Mouse (Mus musculus) midbrain, embryonic 13.5 days (tissue): ENCODE measurements around the gene Usp11. TPM values are rescaled to one million over a fixed set of nuclear protein-coding genes. Genes with fewer than 3 reads are reported as not detected.
A peak's percentile ranks its signal among the peaks of the same experiment; 100 is the strongest.

Source experiments
- ATAC-seq: fragments of 200-750 bp; cut with Nextera tagmentation; 2 replicates; pipeline ENCODE4 v1.8.0; 2017; ENCODE audit warnings: mild to moderate bottlenecking, moderate TSS enrichment, moderate library complexity
- H3K27ac ChIP-seq: fragments of 300-500 bp; sonication (generic); 2 replicates; pipeline ENCODE4 v1.5.1; 2015; ENCODE audit warnings: inconsistent platforms, mild to moderate bottlenecking, moderate library complexity
- H3K27me3 ChIP-seq: fragments of 300-500 bp; sonication (generic); 2 replicates; pipeline ENCODE4 v1.6.1; 2015; ENCODE audit warnings: mild to moderate bottlenecking, inconsistent platforms
- H3K36me3 ChIP-seq: fragments of 300-500 bp; sonication (generic); 2 replicates; pipeline ENCODE4 v1.6.1; 2015; ENCODE audit warnings: mild to moderate bottlenecking, inconsistent platforms
- H3K4me1 ChIP-seq: fragments of 300-500 bp; sonication (generic); replicated peaks from 2 replicates; pipeline ENCODE4 v1.6.1; 2015; ENCODE audit warnings: inconsistent platforms
- H3K4me2 ChIP-seq: fragments of 300-500 bp; sonication (generic); replicated peaks from 2 replicates; pipeline ENCODE4 v1.6.1; 2015; ENCODE audit warnings: moderate library complexity, mild to moderate bottlenecking, inconsistent platforms
- H3K4me3 ChIP-seq: fragments of 300-500 bp; sonication (generic); replicated peaks from 2 replicates; pipeline ENCODE4 v1.5.1; 2015; ENCODE audit warnings: mild to moderate bottlenecking, inconsistent platforms
- H3K9ac ChIP-seq: fragments of 300-500 bp; sonication (generic); replicated peaks from 2 replicates; pipeline ENCODE4 v1.6.1; 2015; ENCODE audit warnings: mild to moderate bottlenecking, inconsistent platforms
- H3K9me3 ChIP-seq: fragments of 300-500 bp; sonication (generic); 2 replicates; pipeline ENCODE4 v1.6.1; 2016; ENCODE audit warnings: mild to moderate bottlenecking, inconsistent platforms
- WGBS: fragments of 180-500 bp; shearing (Covaris S2); methylation state at CpG from one replicate; pipeline ENCODE4 v1.1.7; 2015; 5-methylcytosine and 5-hydroxymethylcytosine counted together
- polyA plus RNA-seq: library from polyadenylated mRNA; unstranded; fragments of >200 nt; fragmentation: Nextera tagmentation; extraction: Ambion mirVana; gene quantifications from 2 replicates; pipeline ENCODE4 v1.2.1, GENCODE M21; 2015

The Usp11 gene
- polyA plus RNA-seq = 100.0 and 101 TPM in 2 replicates

DNA sequence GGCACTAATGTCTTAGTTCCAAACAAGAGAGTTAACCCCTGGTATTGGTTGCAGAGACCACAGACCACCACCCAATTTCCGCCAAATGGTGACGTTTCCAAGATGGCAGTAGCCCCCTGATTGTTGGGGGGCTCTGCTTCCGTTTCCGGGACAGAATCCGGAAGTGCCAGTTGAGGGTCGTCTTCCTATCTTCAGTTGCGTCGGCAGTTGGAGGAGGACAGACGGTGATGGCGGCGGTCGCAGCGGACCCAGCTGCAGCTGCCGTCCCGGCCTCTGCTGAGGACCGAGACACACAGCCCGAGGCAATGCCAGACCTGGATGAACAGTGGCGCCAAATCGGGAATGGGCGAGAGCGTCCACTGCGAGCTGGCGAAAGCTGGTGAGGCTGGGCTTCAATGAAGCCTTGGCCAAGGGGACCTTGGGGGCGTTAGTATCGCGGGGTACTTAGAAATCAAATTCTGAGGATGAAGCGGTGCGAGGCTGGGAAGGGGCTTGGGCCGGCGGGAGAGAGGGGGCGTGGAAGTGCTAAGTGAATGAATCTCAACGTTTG is at the start of gene Usp11:
Usp11 (plus strand) TSS at position 166 of the 550 bp plus-strand sequence.
- H3K27ac ChIP-seq = peak within 1 kb of the TSS; percentile 93
- WGBS = 25% methylated on average over 32 of the region's 32 CpGs
- no peaks in the 10 kb centered on the region for H3K27me3 ChIP-seq
- peak within 1 kb of the TSS; percentile 73 for H3K9ac ChIP-seq
- H3K4me2 ChIP-seq = peak within 1 kb of the TSS; percentile 49
- H3K4me3 ChIP-seq = peak within 1 kb of the TSS; percentile 65
- H3K36me3 ChIP-seq = peaks cover 11% of the 10 kb centered on the region
- ATAC-seq = peak; percentile 80
- H3K4me1 ChIP-seq = no peaks in the 10 kb centered on the region
- H3K9me3 ChIP-seq = no peaks in the 10 kb centered on the region

DNA sequence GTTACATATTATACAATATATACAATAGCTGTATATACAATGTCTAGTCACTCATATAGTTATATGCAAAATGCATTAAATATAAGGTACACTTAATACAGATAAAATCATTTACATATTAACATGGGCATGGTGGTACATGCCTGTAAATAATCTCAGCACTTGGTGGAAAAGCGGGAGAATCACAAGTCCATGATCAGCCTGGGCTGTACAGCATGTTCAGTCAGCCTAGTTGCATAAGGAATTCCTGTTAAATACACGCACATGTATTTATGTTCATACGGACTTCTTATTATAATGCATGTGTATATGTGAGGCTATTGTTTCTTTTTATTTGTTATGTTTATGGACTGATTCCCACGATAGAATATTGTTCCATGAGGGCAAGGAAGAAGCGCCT is 46.1 kb upstream of the Usp11 start:
- no peaks in the 10 kb centered on the region for H3K27me3 ChIP-seq
- H3K4me3 ChIP-seq = peak overlapping the region; percentile 46
- no peaks in the 10 kb centered on the region for H3K36me3 ChIP-seq
- H3K27ac ChIP-seq = no peak overlapping the region
- H3K4me2 ChIP-seq = peak overlapping the region; percentile 72
- WGBS = 36% methylated on average over 5 of the region's 5 CpGs
- H3K9ac ChIP-seq = no peak overlapping the region
- ATAC-seq = peak; percentile 0; the same call in 1 of the 2 replicates
- peaks cover 5% of the 10 kb centered on the region; the same call in 1 of the 2 replicates for H3K4me1 ChIP-seq
- H3K9me3 ChIP-seq = no peaks in the 10 kb centered on the region

DNA sequence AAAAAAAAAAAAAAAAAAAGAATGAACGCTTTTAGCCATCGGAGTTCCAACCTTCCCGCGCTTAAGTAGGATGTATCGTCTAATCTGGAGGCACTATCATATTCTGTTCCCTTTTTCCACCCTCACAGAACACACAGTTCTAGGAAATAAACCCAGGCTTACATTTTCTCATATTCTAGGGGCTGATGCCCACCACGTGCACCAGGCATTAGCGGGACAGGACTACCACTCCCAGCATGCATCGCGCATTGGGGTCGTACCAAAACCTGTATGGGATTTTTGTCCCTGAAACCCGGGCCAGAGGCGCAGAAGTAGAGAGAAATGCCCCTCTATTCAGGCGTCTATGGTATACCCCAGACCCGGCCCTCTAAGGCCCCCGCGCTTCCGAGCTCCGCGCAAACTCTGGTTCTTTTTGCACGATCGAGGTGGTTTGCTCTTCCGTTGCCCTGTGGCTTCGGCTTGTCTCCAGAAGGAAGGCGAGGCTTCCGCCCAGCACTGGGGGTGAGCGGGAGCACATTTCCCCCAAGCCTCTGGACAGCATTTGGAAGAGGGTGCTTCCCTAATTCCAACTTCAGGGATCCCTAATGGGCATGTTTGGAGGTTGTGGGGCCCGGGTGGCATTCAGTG is 45.6 kb upstream of the Usp11 start, which contains the start of gene Uba1:
Uba1 (plus strand) TSS at position 301 of the 627 bp plus-strand sequence.
- H3K4me1 ChIP-seq = peaks cover 5% of the 10 kb centered on the region; the same call in 1 of the 2 replicates
- 25% methylated on average over 27 of the region's 27 CpGs for WGBS
- ATAC-seq = peak; percentile 81
- no peak within 1 kb of the TSS; the same call in 1 of the 2 replicates for H3K27ac ChIP-seq
- H3K9ac ChIP-seq = peak within 1 kb of the TSS; percentile 55
- no peaks in the 10 kb centered on the region for H3K27me3 ChIP-seq
- H3K4me3 ChIP-seq = peak within 1 kb of the TSS; percentile 46
- peak within 1 kb of the TSS; percentile 72 for H3K4me2 ChIP-seq
- H3K36me3 ChIP-seq = no peaks in the 10 kb centered on the region
- no peaks in the 10 kb centered on the region for H3K9me3 ChIP-seq

DNA sequence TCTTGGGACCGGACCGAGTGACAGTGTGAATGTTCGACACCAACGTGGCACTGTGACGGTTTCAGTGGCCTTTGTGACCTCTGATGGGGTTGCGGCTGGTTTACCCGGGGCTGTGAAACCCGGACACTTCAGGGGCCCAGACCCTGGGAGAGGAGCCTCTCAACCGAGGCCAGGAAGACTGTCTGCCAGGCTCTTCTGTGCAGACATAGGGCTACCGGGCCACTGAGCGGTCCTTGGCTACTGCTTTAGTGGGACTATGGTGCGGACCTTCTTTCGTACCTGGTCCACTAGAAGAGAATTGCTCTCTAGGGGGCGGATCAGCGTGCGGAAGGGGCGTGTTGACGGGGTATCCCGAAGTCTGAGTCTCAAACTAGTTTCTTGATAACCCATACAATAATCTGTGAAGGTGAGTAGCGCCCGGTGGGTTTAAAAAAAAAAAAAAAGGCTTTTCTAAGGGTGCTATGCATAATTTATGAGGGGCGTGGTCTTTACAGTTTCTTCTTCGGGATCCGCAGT is 44.8 kb upstream of the Usp11 start:
- Histone ChIP-seq H3K27ac (no peak overlapping the region), H3K4me2 (peak overlapping the region; percentile 72)
- 17% methylated on average over 24 of the region's 24 CpGs for WGBS

GRCm38 (mm10) chrX:20662317-20662715 is 41.4 kb upstream of the Usp11 start:
- Histone ChIP-seq H3K4me2 (peak overlapping the region; percentile 31), H3K9me3 (no peaks in the 10 kb centered on the region), H3K27ac (peak overlapping the region; percentile 89), H3K27me3 (no peaks in the 10 kb centered on the region), H3K36me3 (0 out of 2 replicates have a peak, but pooled peaks cover 3% of the 10 kb centered on the region), H3K4me3 (peak overlapping the region; percentile 66; the same call in 1 of the 2 replicates), H3K4me1 (peaks cover 35% of the 10 kb centered on the region), H3K9ac (no peak overlapping the region)
- ATAC-seq = peak; percentile 78
- WGBS = 31% methylated on average over 5 of the region's 5 CpGs

More for the DNA sequence above, 44.8 kb upstream of the Usp11 start:
- Histone ChIP-seq H3K27me3 (no peaks in the 10 kb centered on the region), H3K4me3 (peak overlapping the region; percentile 46), H3K9me3 (no peaks in the 10 kb centered on the region), H3K36me3 (no peaks in the 10 kb centered on the region), H3K9ac (peak overlapping the region; percentile 25; the same call in 1 of the 2 replicates), H3K4me1 (peaks cover 5% of the 10 kb centered on the region; the same call in 1 of the 2 replicates)
- ATAC-seq = no peak

DNA sequence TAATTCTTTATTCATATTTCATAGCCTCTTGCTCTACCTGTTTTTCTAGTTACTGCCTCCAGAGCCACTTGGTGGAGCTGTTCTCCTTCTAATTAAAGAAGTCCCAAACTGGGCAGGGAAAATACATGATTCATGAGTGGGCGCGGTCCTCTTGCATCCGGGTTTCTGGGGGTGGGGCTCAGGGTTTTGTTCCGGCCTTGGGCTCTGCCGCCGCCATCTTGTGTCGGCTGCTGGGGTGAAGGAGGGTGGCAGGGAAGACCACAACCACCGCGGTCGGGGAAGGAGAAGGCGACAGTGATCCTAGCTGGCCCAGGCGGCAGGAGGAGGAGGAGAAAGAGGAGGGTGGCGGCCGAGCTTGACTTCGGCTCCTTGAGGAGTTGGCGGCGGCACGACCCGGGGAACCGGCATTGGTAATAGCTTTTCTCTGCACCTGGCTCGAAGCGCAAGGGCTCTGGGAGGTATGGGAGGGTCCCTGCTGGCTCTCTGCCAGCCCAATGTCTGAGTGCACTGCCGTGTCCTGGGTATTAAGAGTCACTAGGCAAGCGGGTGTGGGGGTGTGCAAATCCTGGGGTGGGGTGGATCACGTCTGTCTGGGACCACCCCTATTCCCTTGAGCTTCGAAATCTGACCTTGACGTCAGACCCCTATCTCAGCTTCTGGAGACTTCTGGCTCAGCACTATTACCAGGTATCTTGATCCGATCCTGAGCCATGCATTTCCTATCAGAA is 40.8 kb upstream of the Usp11 start:
- Histone ChIP-seq H3K36me3 (peaks cover 9% of the 10 kb centered on the region; the same call in 1 of the 2 replicates), H3K4me3 (peak overlapping the region; percentile 66), H3K4me1 (peaks cover 35% of the 10 kb centered on the region), H3K27me3 (no peaks in the 10 kb centered on the region), H3K9me3 (no peaks in the 10 kb centered on the region), H3K27ac (peak overlapping the region; percentile 90), H3K4me2 (peak overlapping the region; percentile 62), H3K9ac (peak overlapping the region; percentile 82)
- peak; percentile 89 for ATAC-seq
- 17% methylated on average over 28 of the region's 28 CpGs for WGBS

DNA sequence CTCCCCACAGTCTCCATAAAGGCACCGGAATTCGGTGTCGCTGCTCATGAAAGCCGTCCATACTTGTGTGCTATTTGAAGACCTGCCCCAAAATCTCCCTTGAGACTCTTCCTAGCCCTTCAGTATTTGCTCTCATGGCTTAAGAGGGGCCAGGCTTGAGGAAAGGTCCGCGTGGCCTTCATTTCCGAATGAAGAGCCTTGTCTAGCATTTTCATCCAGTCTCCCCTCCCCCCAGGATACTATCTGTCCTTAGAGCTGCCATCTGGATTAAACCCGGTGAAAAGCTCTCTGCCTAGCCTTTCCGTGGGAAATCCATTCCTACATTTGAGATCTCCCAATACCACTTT is 40.3 kb upstream of the Usp11 start:
- H3K36me3 ChIP-seq = peaks cover 14% of the 10 kb centered on the region
- peak overlapping the region; percentile 82 for H3K9ac ChIP-seq
- peak overlapping the region; percentile 62 for H3K4me2 ChIP-seq
- H3K4me3 ChIP-seq = peak overlapping the region; percentile 66
- no peak for ATAC-seq
- peaks cover 35% of the 10 kb centered on the region for H3K4me1 ChIP-seq
- peak overlapping the region; percentile 90 for H3K27ac ChIP-seq
- WGBS = 25% methylated on average over 9 of the region's 9 CpGs
- no peaks in the 10 kb centered on the region for H3K27me3 ChIP-seq
- no peaks in the 10 kb centered on the region for H3K9me3 ChIP-seq

DNA sequence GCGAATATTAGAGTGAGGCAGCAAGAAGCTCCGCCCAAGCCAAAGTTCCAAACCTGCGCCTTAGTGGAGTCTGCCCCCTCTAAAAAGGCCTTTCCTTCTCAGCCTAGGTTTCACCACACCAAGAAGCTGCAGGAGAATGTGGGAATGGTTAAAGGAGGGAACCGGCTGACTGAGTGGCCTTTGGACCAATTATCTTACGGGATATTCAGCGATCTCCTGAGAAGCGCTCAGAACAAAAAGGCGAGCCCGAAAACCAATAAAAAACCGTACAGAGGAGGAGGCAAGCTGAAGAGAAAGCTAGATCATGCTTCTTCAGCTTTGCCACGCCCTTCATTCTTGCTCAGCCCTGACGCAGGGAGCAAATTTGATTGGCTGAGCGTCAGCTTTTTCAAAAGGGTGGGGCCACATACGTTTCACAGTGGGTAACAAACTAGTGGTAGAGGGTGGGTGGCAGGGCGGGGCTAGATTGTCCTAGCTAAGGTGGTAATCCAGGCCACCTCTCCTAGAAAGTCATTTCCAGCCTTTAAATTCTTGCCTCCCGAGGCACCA is 16.1 kb upstream of the Usp11 start, which contains the start of gene Cdk16:
Cdk16 (plus strand) TSS at position 436 of the 549 bp plus-strand sequence.
- H3K27ac ChIP-seq = peak within 1 kb of the TSS; percentile 95
- H3K4me1 ChIP-seq = peaks cover 26% of the 10 kb centered on the region
- H3K9ac ChIP-seq = peak within 1 kb of the TSS; percentile 88
- ATAC-seq = peak; percentile 87
- no peaks in the 10 kb centered on the region for H3K27me3 ChIP-seq
- 21% methylated on average over 16 of the region's 16 CpGs for WGBS
- H3K4me3 ChIP-seq = peak within 1 kb of the TSS; percentile 63
- no peaks in the 10 kb centered on the region for H3K9me3 ChIP-seq
- H3K4me2 ChIP-seq = peak within 1 kb of the TSS; percentile 66
- H3K36me3 ChIP-seq = peaks cover 14% of the 10 kb centered on the region

DNA sequence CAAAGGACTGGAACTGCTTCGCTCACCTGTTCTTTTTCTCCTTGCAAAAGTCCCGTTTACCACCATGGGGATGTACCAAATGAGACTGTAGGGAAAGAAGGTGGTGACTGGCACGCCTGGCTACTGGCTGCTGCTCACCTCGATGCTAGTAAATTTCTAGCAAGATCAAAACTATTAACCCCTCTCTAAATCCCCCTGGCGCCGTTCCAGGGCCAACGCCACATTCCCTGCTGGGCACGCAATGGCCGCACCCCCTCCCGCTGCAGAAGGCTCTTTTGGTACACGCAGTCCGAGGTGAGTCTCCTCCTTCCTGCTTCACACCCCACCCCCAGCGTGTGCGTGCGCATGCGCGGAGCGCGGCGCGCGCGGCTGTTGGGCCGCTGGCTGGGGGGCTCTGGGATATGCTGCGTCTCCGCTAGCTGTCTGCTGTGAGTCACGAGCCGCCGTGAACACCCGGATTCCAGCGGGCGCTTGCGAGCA is 15.6 kb upstream of the Usp11 start:
- Histone ChIP-seq H3K9ac (peak overlapping the region; percentile 88), H3K4me2 (peak overlapping the region; percentile 66), H3K9me3 (no peaks in the 10 kb centered on the region), H3K4me3 (peak overlapping the region; percentile 63), H3K27me3 (no peaks in the 10 kb centered on the region), H3K36me3 (peaks cover 10% of the 10 kb centered on the region), H3K4me1 (peaks cover 26% of the 10 kb centered on the region), H3K27ac (peak overlapping the region; percentile 95)
- WGBS = 31% methylated on average over 33 of the region's 33 CpGs
- ATAC-seq = peak; percentile 94

DNA sequence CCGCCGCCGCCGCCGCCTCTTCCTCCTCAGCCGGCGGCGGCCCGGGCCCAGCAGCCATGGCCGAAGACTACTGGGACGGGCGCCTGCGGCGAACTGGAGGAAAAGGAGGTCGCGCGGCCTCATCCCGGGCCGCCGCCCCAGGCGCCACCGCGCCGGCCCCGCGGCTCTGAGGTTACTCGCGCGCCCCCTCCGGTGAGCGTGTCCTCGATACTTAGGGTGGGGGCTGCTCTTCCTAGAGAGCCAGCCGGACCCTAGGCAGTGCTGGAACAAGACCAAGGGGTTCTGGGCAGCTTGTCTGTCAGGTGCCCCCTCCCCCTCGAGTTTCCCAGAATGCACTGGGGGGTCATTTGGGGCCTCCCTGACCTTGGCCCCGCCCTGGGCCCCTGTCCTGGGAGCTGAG is 15.1 kb upstream of the Usp11 start:
- peaks cover 11% of the 10 kb centered on the region for H3K36me3 ChIP-seq
- WGBS = 24% methylated on average over 30 of the region's 35 CpGs
- peak overlapping the region; percentile 95 for H3K27ac ChIP-seq
- H3K9me3 ChIP-seq = no peaks in the 10 kb centered on the region
- H3K4me2 ChIP-seq = peak overlapping the region; percentile 66
- no peaks in the 10 kb centered on the region for H3K27me3 ChIP-seq
- H3K4me1 ChIP-seq = peaks cover 26% of the 10 kb centered on the region
- ATAC-seq = peak; percentile 74
- H3K4me3 ChIP-seq = peak overlapping the region; percentile 63
- peak overlapping the region; percentile 88 for H3K9ac ChIP-seq

GRCm38 (mm10) chrX:20691566-20691965 is 12.1 kb upstream of the Usp11 start:
- Histone ChIP-seq H3K4me1 (peaks cover 26% of the 10 kb centered on the region), H3K4me3 (no peak overlapping the region), H3K9ac (no peak overlapping the region), H3K36me3 (peaks cover 35% of the 10 kb centered on the region), H3K27me3 (no peaks in the 10 kb centered on the region), H3K4me2 (no peak overlapping the region), H3K9me3 (no peaks in the 10 kb centered on the region), H3K27ac (no peak overlapping the region)
- WGBS = 83% methylated on average over 3 of the region's 3 CpGs
- no peak for ATAC-seq
